Mouse (Mus musculus) central nervous system, embryonic 11.5 days (tissue): ENCODE data around the gene Slc22a29. TPM values are rescaled to one million over a fixed set of nuclear protein-coding genes. Genes with fewer than 3 reads are reported as not detected.

Source experiments
- polyA plus RNA-seq: library from polyadenylated mRNA; depleted of rRNA; stranded (reverse); fragments of >200 nt; gene quantifications from 2 replicates; pipeline ENCODE4 v1.2.3, GENCODE M21; 2012; rRNA removed

Slc22a29 gene
- 0.10 TPM in 1 of 2 replicates, not detected in the other for polyA plus RNA-seq

DNA sequence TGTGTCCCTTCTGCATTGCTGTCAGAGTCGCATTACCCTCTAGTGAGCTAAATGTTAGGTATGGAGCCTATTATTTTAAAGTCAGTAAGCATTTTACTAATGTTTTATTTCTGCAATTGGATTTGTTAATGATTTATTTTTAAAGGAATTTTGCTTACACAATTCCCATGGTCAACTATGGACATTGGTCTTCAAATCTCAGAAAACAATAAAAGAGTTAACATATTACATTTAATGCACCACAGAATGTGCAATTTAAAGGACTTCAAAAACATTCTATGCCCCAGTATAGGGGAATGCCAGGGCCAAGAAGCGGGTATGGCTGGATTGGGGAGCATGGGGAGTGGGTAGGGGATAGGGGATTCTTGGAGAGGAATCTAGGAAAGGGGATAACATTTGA is at the start of gene Slc22a29:
Gene Slc22a29 (minus strand): TSS at position 101 of the 400 bp plus-strand sequence.

DNA sequence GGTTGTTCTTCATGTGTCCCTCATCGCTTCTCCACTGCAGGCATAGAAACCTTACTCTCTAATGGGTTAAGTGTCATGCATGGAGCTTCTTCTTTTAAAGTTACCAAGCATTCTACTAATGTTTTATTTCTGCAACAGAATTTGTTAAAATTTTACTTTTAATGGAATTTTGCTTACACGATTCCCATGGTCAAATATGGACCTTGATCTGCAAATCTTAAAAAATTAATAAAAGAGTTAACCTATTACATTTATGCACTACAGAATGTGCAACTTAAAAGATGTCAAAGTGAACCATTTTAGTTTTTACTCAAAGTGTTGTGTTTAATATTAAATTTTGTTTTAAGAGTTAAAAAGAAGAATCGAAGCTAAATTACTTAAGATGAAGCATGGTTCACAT is 86.8 kb downstream of the Slc22a29 start, which contains the start of gene Slc22a28:
Gene Slc22a28 (minus strand): TSS at position 102 of the 400 bp plus-strand sequence.

Other genes starting within 250 kb of the Slc22a29 start
- 0.05 TPM in 1 of 2 replicates, not detected in the other for gene Slc22a28, start 86.9 kb downstream of the Slc22a29 start, polyA plus RNA-seq
- not detected in 2 replicates for gene Slc22a30, start 186.2 kb upstream of the Slc22a29 start, polyA plus RNA-seq